Mouse (Mus musculus) MEL (cell line): ENCODE data around the gene Vps51. TPM values are rescaled to one million over a fixed set of nuclear protein-coding genes. Genes with fewer than 3 reads are reported as not detected.

Experiments
- DNase-seq: peaks from one replicate; pipeline ENCODE4 v3.0.0; 2011; ENCODE audit warnings: low read depth, low spot score
- H3K27ac ChIP-seq: 2 replicates; pipeline ENCODE4 v1.5.1; 2012; ENCODE audit warnings: low read depth, mild to moderate bottlenecking, control low read depth, low read length, moderate library complexity; ENCODE audit not compliant: control insufficient read depth
- H3K27me3 ChIP-seq, 2 experiments: fragments of 150-350 bp in 1 of 2; sonication (generic) in 1 of 2; 2 replicates each; pipeline ENCODE4 v1.6.1; 2012; ENCODE audit warnings: low read length in 2 of 2, mild to moderate bottlenecking in 2 of 2, improper control_type of control experiment in 1 of 2, moderate library complexity in 1 of 2; ENCODE audit not compliant: insufficient read depth in 2 of 2, control insufficient read depth in 1 of 2
- H3K36me3 ChIP-seq, 2 experiments: 2 replicates each; pipeline ENCODE4 v1.6.1; 2012 to 2014; ENCODE audit warnings: low read length in 2 of 2, improper control_type of control experiment in 1 of 2, inconsistent platforms in 1 of 2, mild to moderate bottlenecking in 1 of 2; ENCODE audit not compliant: insufficient read depth in 2 of 2, control insufficient read depth in 1 of 2
- H3K4me1 ChIP-seq, 2 experiments: fragments of 150-350 bp in 1 of 2; sonication (generic) in 1 of 2; 2 replicates each; pipeline ENCODE4 v1.6.1; 2012; ENCODE audit warnings: low read length in 2 of 2, improper control_type of control experiment in 1 of 2, mild to moderate bottlenecking in 1 of 2; ENCODE audit not compliant: insufficient read depth in 2 of 2, control insufficient read depth in 1 of 2
- H3K4me3 ChIP-seq, 2 experiments: fragments of 150-350 bp in 1 of 2; sonication (generic) in 1 of 2; 2 replicates each; pipeline ENCODE4 v1.5.1; 2012; ENCODE audit warnings: low read depth in 2 of 2, low read length in 2 of 2, mild to moderate bottlenecking in 2 of 2, moderate library complexity in 2 of 2, control low read depth in 1 of 2, improper control_type of control experiment in 1 of 2; ENCODE audit not compliant: control insufficient read depth in 1 of 2, insufficient read depth in 1 of 2
- H3K79me2 ChIP-seq: 2 replicates; pipeline ENCODE4 v1.6.1; 2012; ENCODE audit warnings: mild to moderate bottlenecking, low read length, moderate library complexity; ENCODE audit not compliant: control insufficient read depth, poor library complexity, insufficient read depth
- H3K9ac ChIP-seq: 2 replicates; pipeline ENCODE4 v1.6.1; 2012; ENCODE audit warnings: low read depth, mild to moderate bottlenecking, control low read depth, low read length, moderate library complexity; ENCODE audit not compliant: control insufficient read depth, poor library complexity, severe bottlenecking
- H3K9me3 ChIP-seq: fragments of 150-350 bp; sonication (generic); replicated peaks from 2 replicates; pipeline ENCODE4 v1.6.1; 2012; ENCODE audit warnings: mild to moderate bottlenecking, low read length, improper control_type of control experiment, moderate library complexity; ENCODE audit not compliant: insufficient read depth
- CHD1 ChIP-seq: IDR thresholded peaks from 2 replicates; pipeline ENCODE4 v1.6.1; 2012; ENCODE audit warnings: low read depth, mild to moderate bottlenecking, inconsistent platforms, low read length, improper control_type of control experiment
- EP300 ChIP-seq, 2 experiments: IDR thresholded peaks; 2 replicates each; pipeline ENCODE4 v1.6.1; 2011; ENCODE audit warnings: improper control_type of control experiment in 2 of 2, low read length in 2 of 2, low read depth in 1 of 2, mild to moderate bottlenecking in 1 of 2
- ETS1 ChIP-seq: IDR thresholded peaks from 2 replicates; pipeline ENCODE4 v1.6.1; 2012; ENCODE audit warnings: low read depth, mild to moderate bottlenecking, inconsistent platforms, low read length, improper control_type of control experiment, moderate library complexity
- GATA1 ChIP-seq: IDR thresholded peaks from 2 replicates; pipeline ENCODE4 v1.6.1; 2011; ENCODE audit warnings: low read depth, low read length, improper control_type of control experiment
- HCFC1 ChIP-seq: IDR thresholded peaks from 2 replicates; pipeline ENCODE4 v1.6.1; 2012; ENCODE audit warnings: low read depth, mild to moderate bottlenecking, inconsistent platforms, low read length, improper control_type of control experiment, moderate library complexity
- MAZ ChIP-seq: IDR thresholded peaks from 2 replicates; pipeline ENCODE4 v1.6.1; 2012; ENCODE audit warnings: low read depth, mild to moderate bottlenecking, inconsistent platforms, low read length, improper control_type of control experiment
- MEF2A ChIP-seq: IDR thresholded peaks from 2 replicates; pipeline ENCODE4 v1.6.1; 2014; ENCODE audit warnings: low read depth, mild to moderate bottlenecking, inconsistent platforms, low read length, improper control_type of control experiment; ENCODE audit not compliant: poor library complexity, insufficient replicate concordance, severe bottlenecking; ENCODE audit errors: extremely low read depth
- MXI1 ChIP-seq: IDR thresholded peaks from 2 replicates; pipeline ENCODE4 v1.6.1; 2011; ENCODE audit warnings: mild to moderate bottlenecking, low read depth, low read length, improper control_type of control experiment
- NELFE ChIP-seq: IDR thresholded peaks from 2 replicates; pipeline ENCODE4 v1.6.1; 2011; ENCODE audit warnings: low read depth, low read length, improper control_type of control experiment
- RAD21 ChIP-seq: IDR thresholded peaks from 2 replicates; pipeline ENCODE4 v1.6.1; 2011; ENCODE audit warnings: mild to moderate bottlenecking, low read depth, low read length, improper control_type of control experiment
- SIN3A ChIP-seq: IDR thresholded peaks from 2 replicates; pipeline ENCODE4 v1.6.1; 2012; ENCODE audit warnings: low read length, improper control_type of control experiment, inconsistent platforms
- SMC3 ChIP-seq: IDR thresholded peaks from 2 replicates; pipeline ENCODE4 v1.6.1; 2011; ENCODE audit warnings: low read depth, low read length, improper control_type of control experiment
- TAL1 ChIP-seq: IDR thresholded peaks from 2 replicates; pipeline ENCODE4 v1.6.1; 2012; ENCODE audit warnings: mild to moderate bottlenecking, inconsistent platforms, low read length, moderate library complexity, mixed read lengths
- TCF12 ChIP-seq: IDR thresholded peaks from 2 replicates; pipeline ENCODE4 v1.6.1; 2014; ENCODE audit warnings: low read depth, mild to moderate bottlenecking, inconsistent platforms, low read length, improper control_type of control experiment, moderate library complexity
- UBTF ChIP-seq: IDR thresholded peaks from 2 replicates; pipeline ENCODE4 v1.6.1; 2012; ENCODE audit warnings: low read depth, mild to moderate bottlenecking, inconsistent platforms, low read length, improper control_type of control experiment, moderate library complexity, borderline replicate concordance; ENCODE audit not compliant: insufficient read depth
- polyA plus RNA-seq, 2 experiments: library from polyadenylated mRNA; stranded (reverse) in 1 of 2; unstranded in 1 of 2; fragments of >175 nt in 1 of 2; fragments of >200 nt in 1 of 2; gene quantifications; 2 replicates each; pipeline versions ENCODE4 v1.2.1 to v1.2.4; 2012; ENCODE audit warnings: low replicate concordance in 2 of 2, low read depth in 1 of 2; ENCODE audit not compliant: insufficient read length in 2 of 2, insufficient read depth in 1 of 2, missing spikeins in 1 of 2
- total RNA-seq: library from RNA; depleted of rRNA; stranded (reverse); fragments of 300-350 nt; gene quantifications from 2 replicates; pipeline ENCODE4 v1.2.3, GENCODE M21; 2012

Gene Vps51
- total and polyA plus RNA-seq, 3 experiments, result 29.4 to 60.5 TPM; not detected in 1

DNA sequence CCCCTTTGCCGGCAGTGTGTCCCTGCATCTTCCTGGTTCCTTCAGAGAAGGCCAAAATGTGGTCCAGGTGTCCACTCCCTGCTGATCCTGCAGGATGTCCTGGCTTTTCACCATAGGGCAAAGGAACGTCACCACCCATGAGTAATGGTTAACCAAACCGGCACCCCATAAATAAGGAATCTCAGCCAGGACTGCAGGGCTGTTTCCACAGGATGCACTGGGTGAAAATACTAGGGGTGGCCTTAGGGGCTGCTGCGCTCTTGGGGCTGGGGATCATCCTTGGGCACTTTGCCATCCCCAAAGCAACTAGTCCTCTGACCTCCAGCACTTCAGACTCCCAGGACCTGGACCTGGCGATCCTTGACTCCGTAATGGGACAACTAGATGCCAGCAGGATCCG lies 28.6 kb upstream of the Vps51 start, which contains the start of gene Naaladl1:
Gene Naaladl1, plus strand, starts transcription at position 197 of the 400 bp plus-strand sequence.
- Histone ChIP-seq H3K4me3 (no peak within 1 kb of the TSS), H3K79me2 (no peaks in the 10 kb centered on the region), H3K36me3 (peaks cover 0 to 32% of the 10 kb centered on the region in 2 experiments; a peak in 2 of 4 replicates), H3K4me1 (peaks cover 24 to 33% of the 10 kb centered on the region in 2 experiments), H3K9ac (0 out of 2 replicates have a peak within 1 kb of the TSS, but pooled peaks have one; percentile 4), H3K9me3 (no peaks in the 10 kb centered on the region), H3K27me3 (no peaks in the 10 kb centered on the region), H3K27ac (peak within 1 kb of the TSS; percentile 82)
- no peak for TF ChIP-seq MEF2A
- TF ChIP-seq RAD21, result no peak
- TF ChIP-seq TAL1, result no peak
- DNase-seq, result no peak

DNA sequence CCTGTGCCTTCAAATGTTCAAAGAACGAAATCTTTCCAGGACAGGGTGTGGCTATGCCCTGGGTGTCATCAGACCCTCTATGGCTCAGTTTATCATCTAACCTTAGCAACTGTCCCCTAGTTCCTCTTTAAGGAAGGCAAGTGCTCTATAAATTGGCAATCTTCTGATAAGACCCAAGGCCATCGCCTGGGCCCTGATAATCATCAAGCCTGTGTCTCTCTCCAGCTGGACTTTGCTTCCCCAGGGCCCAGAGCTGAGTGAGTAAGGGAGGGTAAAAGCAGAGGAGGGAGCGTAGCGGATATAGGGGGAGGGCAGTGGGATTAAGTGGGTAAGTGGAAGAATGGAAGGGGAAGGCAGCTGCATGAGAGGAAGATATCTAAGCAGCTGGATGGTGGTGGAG lies 27.4 kb upstream of the Vps51 start:
- no peaks in the 10 kb centered on the region for H3K27me3 ChIP-seq
- no peak overlapping the region; a peak in 1 of 4 replicates for H3K4me3 ChIP-seq
- H3K79me2 ChIP-seq, result no peaks in the 10 kb centered on the region
- no peaks in the 10 kb centered on the region for H3K9me3 ChIP-seq
- peak overlapping the region; percentile 37; the same call in 1 of the 2 replicates for H3K9ac ChIP-seq
- H3K27ac ChIP-seq, result peak overlapping the region; percentile 82
- H3K4me1 ChIP-seq, result peaks cover 28 to 41% of the 10 kb centered on the region in 2 experiments
- peaks cover 0 to 37% of the 10 kb centered on the region in 2 experiments; a peak in 2 of 4 replicates for H3K36me3 ChIP-seq
- no peak for DNase-seq
- TF ChIP-seq ETS1 (peak; percentile 62), GATA1 (peak; percentile 67), MAZ (0 out of 2 replicates have a peak, but pooled peaks have one; percentile 15), UBTF (no peak), SMC3 (no peak), TCF12 (peak; percentile 69; the same call in 1 of the 2 replicates), TAL1 (peak; percentile 8; the same call in 1 of the 2 replicates), NELFE (0 out of 2 replicates have a peak, but pooled peaks have one; percentile 37), SIN3A (peak; percentile 74; the same call in 1 of the 2 replicates), HCFC1 (peak; percentile 13; the same call in 1 of the 2 replicates), EP300 (IDR thresholded peaks at IDR 0.05; ENCODE audit: low read depth in 1 of 2, low read length in 2 of 2) (peak; percentile 65 to 68; a peak in 3 of 4 replicates), MXI1 (peak; percentile 48; the same call in 1 of the 2 replicates), CHD1 (no peak)
- TF ChIP-seq, all 39 proteins: peak for 10
